Mouse (Mus musculus): ENCODE results near the gene Babam2. TPM values are rescaled to one million over a fixed set of nuclear protein-coding genes. Genes with fewer than 3 reads are reported as not detected.
A peak's percentile ranks its signal among the peaks of the same experiment; 100 is the strongest.

Gene Babam2
- polyA plus RNA-seq, 1 experiment from 2014 or later: 78.7 TPM

GRCm38 (mm10) chr5:32098691-32099090 is 401.2 kb downstream of the Babam2 start:
- H3K9me3 ChIP-seq: no peaks in the 10 kb centered on the region
- no peak for ATAC-seq
- no peaks in the 10 kb centered on the region for H3K27me3 ChIP-seq (replicated peaks)
- no peak overlapping the region for H3K9ac ChIP-seq
- peaks cover 11% of the 10 kb centered on the region for H3K4me1 ChIP-seq (replicated peaks)
- H3K36me3 ChIP-seq: no peaks in the 10 kb centered on the region
- H3K4me2 ChIP-seq (replicated peaks): no peak overlapping the region
- H3K4me3 ChIP-seq (replicated peaks): no peak overlapping the region
- 80% methylated on average over 3 of the region's 3 CpGs for WGBS
- H3K27ac ChIP-seq: no peak overlapping the region

- 16% methylated on average over 5 of the region's 5 CpGs for WGBS
- peak overlapping the region; percentile 57 for H3K27ac ChIP-seq
- ATAC-seq: peak; percentile 79
- H3K4me3 ChIP-seq (replicated peaks): no peak overlapping the region
- H3K36me3 ChIP-seq: no peaks in the 10 kb centered on the region
- H3K9ac ChIP-seq: no peak overlapping the region
- no peaks in the 10 kb centered on the region for H3K27me3 ChIP-seq (replicated peaks)
- H3K9me3 ChIP-seq: no peaks in the 10 kb centered on the region
- H3K4me2 ChIP-seq (replicated peaks): no peak overlapping the region
- H3K4me1 ChIP-seq (replicated peaks): peaks cover 11% of the 10 kb centered on the region
Measured at GRCm38 (mm10) chr5:32102484-32102883, 405.0 kb downstream of the Babam2 start.

- 68% methylated on average over 6 of the region's 6 CpGs for WGBS
- H3K4me2 ChIP-seq (replicated peaks): no peak overlapping the region
- H3K27ac ChIP-seq: peak overlapping the region; percentile 57; the same call in 1 of the 2 replicates
- no peaks in the 10 kb centered on the region for H3K27me3 ChIP-seq (replicated peaks)
- H3K4me3 ChIP-seq (replicated peaks): no peak overlapping the region
- H3K9me3 ChIP-seq: no peaks in the 10 kb centered on the region
- no peaks in the 10 kb centered on the region for H3K36me3 ChIP-seq
- H3K4me1 ChIP-seq (replicated peaks): peaks cover 11% of the 10 kb centered on the region
- H3K9ac ChIP-seq: no peak overlapping the region
- peak; percentile 71 for ATAC-seq
Measured at GRCm38 (mm10) chr5:32102971-32103431, 405.5 kb downstream of the Babam2 start.

- 92% methylated on average over 1 of the region's 1 CpGs for WGBS
- no peak overlapping the region for H3K4me2 ChIP-seq (replicated peaks)
- H3K9ac ChIP-seq: no peak overlapping the region
- peaks cover 11% of the 10 kb centered on the region for H3K4me1 ChIP-seq (replicated peaks)
- no peaks in the 10 kb centered on the region for H3K9me3 ChIP-seq
- no peaks in the 10 kb centered on the region for H3K36me3 ChIP-seq
- 0 out of 2 replicates have a peak overlapping the region, but pooled peaks have one; percentile 57 for H3K27ac ChIP-seq
- no peak overlapping the region for H3K4me3 ChIP-seq (replicated peaks)
- ATAC-seq: no peak
- H3K27me3 ChIP-seq (replicated peaks): no peaks in the 10 kb centered on the region
Measured at GRCm38 (mm10) chr5:32103545-32103944, 406.1 kb downstream of the Babam2 start.

DNA sequence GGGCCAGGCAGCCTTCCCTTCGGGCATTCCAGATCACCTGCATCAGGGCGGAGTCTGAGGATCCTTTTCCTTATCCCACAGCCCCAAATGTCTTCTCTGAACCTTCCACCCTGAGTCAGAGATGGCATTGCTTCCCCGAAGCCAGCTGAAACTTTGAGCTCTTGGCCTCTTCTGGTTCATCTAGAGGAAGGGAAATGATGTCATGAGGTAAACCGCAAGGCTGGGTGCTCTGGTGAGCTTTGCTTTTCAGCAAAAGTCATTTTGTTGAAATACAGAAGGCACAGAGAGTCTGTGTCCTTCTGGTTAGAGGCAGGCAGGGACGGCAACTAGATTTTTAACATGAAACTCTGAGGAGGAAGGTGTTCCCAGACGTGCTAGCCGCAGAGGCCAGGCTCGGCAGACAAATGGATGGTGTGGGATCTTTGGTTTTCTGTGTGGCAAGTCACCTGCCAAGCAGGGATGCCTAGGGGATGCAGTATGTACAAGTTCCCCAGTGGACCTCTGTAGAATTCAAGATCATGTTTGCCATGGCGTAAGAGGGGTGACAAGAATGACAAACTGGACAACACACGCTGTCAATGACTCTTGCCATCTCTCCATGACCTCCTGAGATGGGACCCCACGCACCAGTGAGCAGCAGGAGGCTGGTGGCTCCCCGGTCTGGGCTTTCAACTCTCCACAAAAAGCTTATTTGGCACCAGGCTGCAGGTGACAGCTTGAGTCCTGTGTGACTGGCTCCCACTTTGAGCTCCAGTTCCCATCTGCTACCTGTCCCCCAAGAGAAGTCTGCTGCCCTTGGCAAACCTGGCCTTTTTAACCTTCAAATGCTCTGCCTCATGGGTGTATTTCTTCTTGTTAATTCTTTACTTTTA is 406.9 kb downstream of the Babam2 start:
- no peaks in the 10 kb centered on the region for H3K9me3 ChIP-seq
- H3K9ac ChIP-seq: no peak overlapping the region
- no peak overlapping the region for H3K27ac ChIP-seq
- H3K4me1 ChIP-seq (replicated peaks): peaks cover 11% of the 10 kb centered on the region
- no peaks in the 10 kb centered on the region for H3K27me3 ChIP-seq (replicated peaks)
- H3K4me2 ChIP-seq (replicated peaks): no peak overlapping the region
- ATAC-seq: no peak
- H3K4me3 ChIP-seq (replicated peaks): no peak overlapping the region
- no peaks in the 10 kb centered on the region for H3K36me3 ChIP-seq
- 86% methylated on average over 12 of the region's 12 CpGs for WGBS

DNA sequence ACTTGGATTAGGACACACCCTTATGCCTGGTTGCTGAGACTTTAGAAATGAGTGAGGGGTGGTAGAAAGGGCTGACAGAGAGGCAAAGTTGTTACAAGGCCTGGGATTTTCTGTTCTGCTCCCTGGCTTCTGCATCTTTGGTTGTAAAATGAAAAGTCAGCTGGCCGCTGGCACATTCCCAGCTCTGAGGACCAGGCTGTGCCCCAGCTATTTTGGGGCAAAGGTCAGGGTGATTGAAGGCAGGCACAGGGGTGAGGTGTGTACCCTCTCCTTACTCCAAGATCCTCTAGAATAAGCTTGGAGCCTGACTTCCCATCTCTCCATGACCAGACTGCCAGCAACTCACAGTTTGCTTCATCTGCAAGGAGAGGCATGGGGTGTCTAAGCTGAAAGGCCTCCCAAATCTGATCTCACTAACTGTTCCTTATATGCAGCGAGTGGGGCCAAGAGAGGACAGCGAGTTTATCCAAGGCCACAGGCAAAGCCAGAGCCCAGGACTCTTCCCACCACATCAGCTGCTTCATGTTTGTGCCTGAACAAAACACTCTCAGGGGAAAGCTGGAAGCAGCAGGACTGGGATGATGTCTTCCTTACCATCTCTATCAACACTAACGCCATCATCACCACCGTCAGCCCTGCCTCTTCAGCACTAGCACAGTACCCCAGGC is 409.1 kb downstream of the Babam2 start:
- H3K4me1 ChIP-seq (replicated peaks): peaks cover 11% of the 10 kb centered on the region
- H3K4me2 ChIP-seq (replicated peaks): no peak overlapping the region
- H3K27ac ChIP-seq: no peak overlapping the region
- no peak overlapping the region for H3K9ac ChIP-seq
- no peaks in the 10 kb centered on the region for H3K27me3 ChIP-seq (replicated peaks)
- H3K9me3 ChIP-seq: no peaks in the 10 kb centered on the region
- 69% methylated on average over 5 of the region's 5 CpGs for WGBS
- no peaks in the 10 kb centered on the region for H3K36me3 ChIP-seq
- ATAC-seq: no peak
- H3K4me3 ChIP-seq (replicated peaks): no peak overlapping the region

DNA sequence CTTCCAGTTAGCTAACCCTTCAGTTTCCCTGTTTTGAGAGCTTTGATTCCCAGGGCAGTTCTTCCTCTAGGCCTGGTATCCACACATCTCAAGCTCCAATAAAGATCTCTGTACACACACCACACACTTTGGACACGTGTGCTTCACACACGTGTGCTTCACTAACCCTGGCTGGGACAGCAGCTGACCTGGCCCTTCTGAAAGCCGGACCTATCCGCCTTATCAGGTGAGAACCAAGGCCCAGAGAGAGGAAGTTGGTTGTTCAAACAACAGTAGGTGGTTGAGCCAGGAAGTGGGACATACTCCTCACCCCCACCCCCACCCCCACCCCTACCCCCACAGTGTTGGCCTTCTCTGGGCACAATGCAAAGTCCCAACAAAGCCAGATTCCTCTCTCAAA is 413.2 kb downstream of the Babam2 start:
- Histone ChIP-seq H3K4me1 (replicated peaks) (no peaks in the 10 kb centered on the region), H3K36me3 (no peaks in the 10 kb centered on the region), H3K4me2 (replicated peaks) (no peak overlapping the region), H3K9me3 (no peaks in the 10 kb centered on the region), H3K4me3 (replicated peaks) (no peak overlapping the region), H3K9ac (no peak overlapping the region), H3K27ac (no peak overlapping the region), H3K27me3 (replicated peaks) (no peaks in the 10 kb centered on the region)
- no peak for ATAC-seq
- 73% methylated on average over 4 of the region's 4 CpGs for WGBS

DNA sequence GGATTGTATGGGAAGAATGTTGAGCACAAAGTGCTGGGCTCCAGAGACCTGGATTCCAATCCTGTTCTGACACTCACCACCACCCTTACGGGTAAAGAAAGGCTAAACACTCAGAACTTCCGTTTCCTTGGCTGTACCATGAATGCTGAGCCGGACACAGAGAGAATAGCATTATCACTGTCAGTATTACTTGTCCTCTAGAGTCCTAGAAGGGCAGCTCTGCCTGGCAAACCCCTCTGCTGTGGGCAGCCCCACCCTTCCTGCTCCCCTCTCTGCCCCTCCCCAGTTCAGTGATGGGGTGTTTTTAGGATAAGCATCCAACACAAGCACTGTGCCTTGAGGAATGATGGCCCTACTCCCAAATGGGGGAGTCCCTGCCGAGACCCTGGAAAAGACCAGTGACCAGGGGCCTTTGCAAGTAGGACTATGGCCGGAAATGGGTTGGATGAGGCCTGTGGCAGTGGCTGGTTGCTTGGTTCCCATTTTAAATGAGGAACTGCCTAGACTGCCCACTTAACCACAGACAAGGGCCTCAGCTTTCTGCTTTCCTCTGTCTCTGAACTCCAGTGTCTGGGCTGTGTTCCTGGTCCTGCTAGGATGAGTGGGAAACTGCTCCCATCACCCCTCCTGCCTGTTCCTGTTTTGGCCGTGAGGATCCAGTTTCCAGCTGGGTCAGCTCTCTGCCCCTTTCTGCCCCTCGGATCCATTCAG is 414.9 kb downstream of the Babam2 start:
- H3K4me2 ChIP-seq (replicated peaks): no peak overlapping the region
- ATAC-seq: no peak
- H3K9ac ChIP-seq: no peak overlapping the region
- no peak overlapping the region for H3K4me3 ChIP-seq (replicated peaks)
- H3K4me1 ChIP-seq (replicated peaks): no peaks in the 10 kb centered on the region
- 76% methylated on average over 7 of the region's 7 CpGs for WGBS
- H3K36me3 ChIP-seq: no peaks in the 10 kb centered on the region
- H3K9me3 ChIP-seq: no peaks in the 10 kb centered on the region
- H3K27ac ChIP-seq: no peak overlapping the region
- H3K27me3 ChIP-seq (replicated peaks): no peaks in the 10 kb centered on the region

GRCm38 (mm10) chr5:32120901-32121376 is 423.5 kb downstream of the Babam2 start:
- ATAC-seq: peak; percentile 79
- no peak overlapping the region for H3K27ac ChIP-seq

DNA sequence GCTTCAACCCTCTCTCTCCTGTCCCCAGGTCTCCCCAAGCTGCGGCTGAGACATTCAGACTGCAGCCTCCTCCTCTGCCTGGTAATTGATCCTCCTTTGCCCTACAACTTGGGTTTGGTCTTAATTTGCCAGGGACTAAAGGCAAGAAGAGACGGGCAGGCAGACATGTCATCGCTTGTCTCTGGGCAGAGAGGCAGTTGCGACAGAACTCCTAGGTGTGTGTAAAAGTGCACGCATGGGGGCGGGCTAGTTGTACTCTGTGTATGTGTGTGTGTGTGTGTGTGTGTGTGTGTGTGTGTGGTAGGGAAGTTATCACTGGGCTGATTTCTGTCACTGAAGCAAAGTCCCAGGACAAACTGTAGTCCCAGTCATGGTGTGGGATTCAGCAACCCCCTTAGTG is 424.5 kb downstream of the Babam2 start:
- H3K9ac ChIP-seq: no peak overlapping the region
- no peak overlapping the region for H3K4me2 ChIP-seq (replicated peaks)
- H3K27ac ChIP-seq: no peak overlapping the region
- no peak for ATAC-seq
- no peaks in the 10 kb centered on the region for H3K4me1 ChIP-seq (replicated peaks)
- no peaks in the 10 kb centered on the region for H3K27me3 ChIP-seq (replicated peaks)
- WGBS: 83% methylated on average over 6 of the region's 6 CpGs
- no peaks in the 10 kb centered on the region for H3K9me3 ChIP-seq
- no peaks in the 10 kb centered on the region for H3K36me3 ChIP-seq
- H3K4me3 ChIP-seq (replicated peaks): no peak overlapping the region

More at GRCm38 (mm10) chr5:32120901-32121376, 423.5 kb downstream of the Babam2 start:
- no peaks in the 10 kb centered on the region for H3K9me3 ChIP-seq
- H3K9ac ChIP-seq: no peak overlapping the region
- H3K4me3 ChIP-seq (replicated peaks): no peak overlapping the region
- H3K4me2 ChIP-seq (replicated peaks): peak overlapping the region; percentile 28; the same call in 1 of the 2 replicates
- H3K4me1 ChIP-seq (replicated peaks): no peaks in the 10 kb centered on the region
- H3K27me3 ChIP-seq (replicated peaks): no peaks in the 10 kb centered on the region
- 43% methylated on average over 11 of the region's 11 CpGs for WGBS
- no peaks in the 10 kb centered on the region for H3K36me3 ChIP-seq

GRCm38 (mm10) chr5:32122363-32122762 is 424.9 kb downstream of the Babam2 start:
- Histone ChIP-seq H3K4me2 (replicated peaks) (no peak overlapping the region), H3K4me1 (replicated peaks) (no peaks in the 10 kb centered on the region), H3K27me3 (replicated peaks) (no peaks in the 10 kb centered on the region), H3K27ac (no peak overlapping the region), H3K36me3 (no peaks in the 10 kb centered on the region), H3K9me3 (no peaks in the 10 kb centered on the region), H3K4me3 (replicated peaks) (no peak overlapping the region), H3K9ac (no peak overlapping the region)
- ATAC-seq: no peak
- WGBS: 86% methylated on average over 5 of the region's 5 CpGs

DNA sequence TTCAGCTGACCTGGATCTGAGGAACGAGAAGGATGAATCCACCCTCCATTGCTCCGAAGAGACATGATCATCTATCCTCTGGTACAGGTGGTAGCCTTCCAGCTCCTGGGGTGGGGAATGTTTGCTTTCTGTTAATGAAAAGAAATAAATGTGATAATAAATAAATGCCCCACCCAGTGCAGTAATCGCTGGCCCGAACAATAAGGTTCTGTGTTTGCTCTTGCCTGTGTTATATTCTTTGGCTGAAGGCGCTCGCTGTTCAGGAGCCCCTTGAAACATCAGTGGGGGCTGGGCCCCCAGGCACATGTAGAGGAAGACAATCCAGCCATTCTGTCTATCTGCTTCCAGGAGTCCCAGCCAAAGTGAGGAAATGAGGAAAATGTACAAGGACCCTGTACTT is 427.5 kb downstream of the Babam2 start:
- peak; percentile 26 for ATAC-seq
- Histone ChIP-seq H3K36me3 (no peaks in the 10 kb centered on the region), H3K9me3 (no peaks in the 10 kb centered on the region), H3K4me3 (replicated peaks) (no peak overlapping the region), H3K9ac (no peak overlapping the region), H3K4me2 (replicated peaks) (no peak overlapping the region), H3K4me1 (replicated peaks) (no peaks in the 10 kb centered on the region), H3K27me3 (replicated peaks) (no peaks in the 10 kb centered on the region), H3K27ac (no peak overlapping the region)
- whole genome bisulfite sequencing: 61% methylated on average over 6 of the region's 6 CpGs

All from intestine, embryonic 15.5 days (tissue).